In the genomic region with DNA sequence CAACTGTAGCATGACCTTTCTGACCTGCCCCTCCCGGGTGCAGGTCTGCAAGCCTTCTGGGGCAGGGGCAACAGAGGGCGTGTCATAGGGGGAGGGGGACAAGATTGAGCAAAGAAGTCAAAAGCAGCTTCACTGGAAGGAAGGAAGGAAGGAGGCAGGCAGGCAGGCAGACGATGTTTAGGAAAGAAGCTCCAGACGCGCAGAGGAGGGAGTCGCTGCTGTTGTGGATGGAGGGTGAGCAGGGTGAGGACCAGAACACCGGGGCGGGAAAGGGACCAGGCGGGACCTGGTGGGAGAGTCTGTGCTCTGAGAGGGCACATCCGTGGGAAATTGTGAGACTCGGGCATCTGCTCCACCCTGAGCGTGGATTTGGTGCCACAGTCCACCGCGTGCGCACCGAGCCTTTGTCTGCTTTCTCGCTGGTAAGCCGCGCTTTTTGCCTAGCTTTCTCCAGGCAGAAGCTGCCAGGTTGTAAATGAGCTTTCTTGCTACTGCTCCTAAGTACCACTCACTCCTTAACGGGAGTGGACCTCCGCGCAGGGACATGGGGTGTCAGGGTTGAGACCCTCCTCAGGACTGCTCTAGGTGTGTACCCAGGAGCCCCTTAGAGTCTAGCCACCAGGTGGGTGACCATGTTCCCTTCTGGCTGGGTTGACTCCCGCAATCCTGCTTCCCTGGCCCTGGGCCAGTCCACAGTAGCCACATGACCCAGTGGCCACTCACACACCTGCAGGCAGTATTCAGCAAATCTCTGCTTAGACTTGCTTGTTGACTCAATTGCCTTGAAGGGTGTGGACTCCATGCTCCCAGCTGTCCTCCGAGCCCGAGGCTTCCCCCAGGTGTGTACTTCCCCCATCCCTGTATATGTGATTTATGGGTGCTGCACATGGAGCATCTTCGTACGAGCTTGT, we compare ENCODE assay signal across 8 mouse cellular contexts.
DNase-seq lines count a peak whose midpoint lies in the region; ATAC-seq and TF ChIP-seq lines count a peak whose summit lies in the region.

No protein-coding gene starts in this region.

- DNase-seq in lung, postnatal 0 days (ENCODE audit: low spot score), result no peak
- DNase-seq in lung, postnatal 14 days, result no peak
- no peak for DNase-seq in limb, embryonic 14.5 days (ENCODE audit: low spot score)
- no peak for DNase-seq in frontal cortex, postnatal 10 days (ENCODE audit: low spot score in 2 of 2)
- DNase-seq in thymus, postnatal 14 days, result no peak
- DNase-seq in kidney, postnatal 36 days, result no peak

- WGBS in lung, postnatal 0 days, result 13% methylated on average over 26 of the region's 27 CpGs
- WGBS in limb, embryonic 14.5 days, result 14% methylated on average over 25 of the region's 27 CpGs
- 10% methylated on average over 27 of the region's 27 CpGs for WGBS in stomach, embryonic 14.5 days

- no peaks in the 10 kb centered on the region for H3K36me3 ChIP-seq in lung, postnatal 0 days (ENCODE audit: insufficient read depth, low read length)
- H3K36me3 ChIP-seq in limb, embryonic 14.5 days (ENCODE audit: control insufficient read depth, insufficient read depth, low read length), result no peaks in the 10 kb centered on the region
- H3K36me3 ChIP-seq in stomach, embryonic 14.5 days (ENCODE audit: control insufficient read depth, insufficient read depth, low read length), result no peaks in the 10 kb centered on the region

- no peak for TF ChIP-seq POLR2A in embryonic fibroblast, embryonic 13.5 days (IDR thresholded peaks at IDR 0.05; ENCODE audit: low read depth, low read length)
- TF ChIP-seq POLR2A in limb, embryonic 14.5 days (IDR thresholded peaks at IDR 0.05; ENCODE audit: borderline replicate concordance, extremely low read depth, insufficient read depth, insufficient read length), result no peak

- no peak overlapping the region for H3K27ac ChIP-seq in lung, postnatal 0 days (ENCODE audit: low read length)
- H3K27ac ChIP-seq in embryonic fibroblast, embryonic 13.5 days (ENCODE audit: insufficient read depth, low read length), result no peak overlapping the region
- no peak overlapping the region for H3K27ac ChIP-seq in limb, embryonic 14.5 days (replicated peaks; ENCODE audit: low read depth, low read length)
- H3K27ac ChIP-seq in stomach, embryonic 14.5 days (ENCODE audit: low read length), result no peak overlapping the region

- H3K4me2 ChIP-seq in lung, postnatal 0 days (replicated peaks; ENCODE audit: low read depth, low read length), result peak overlapping the region; percentile 97; the same call in 1 of the 2 replicates
- H3K4me2 ChIP-seq in limb, embryonic 14.5 days (replicated peaks; ENCODE audit: low read depth, low read length, severe bottlenecking), result peak overlapping the region; percentile 95
- peak overlapping the region; percentile 90 for H3K4me2 ChIP-seq in stomach, embryonic 14.5 days (replicated peaks; ENCODE audit: low read depth, low read length)

- no peak for ATAC-seq in lung, postnatal 0 days
- ATAC-seq in limb, embryonic 14.5 days (ENCODE audit: low FRiP score, low read depth), result no peak
- ATAC-seq in stomach, embryonic 14.5 days (ENCODE audit: insufficient number of reproducible peaks, insufficient read depth, low FRiP score, low read depth), result no peak

- peaks cover 62% of the 10 kb centered on the region for H3K27me3 ChIP-seq in lung, postnatal 0 days (replicated peaks; ENCODE audit: insufficient read depth, low read length)
- H3K27me3 ChIP-seq in limb, embryonic 14.5 days (ENCODE audit: control insufficient read depth, insufficient read depth, low read length), result peaks cover 51% of the 10 kb centered on the region
- H3K27me3 ChIP-seq in stomach, embryonic 14.5 days (ENCODE audit: control insufficient read depth, insufficient read depth, low read length), result peaks cover 23% of the 10 kb centered on the region

- H3K9me3 ChIP-seq in lung, postnatal 0 days (ENCODE audit: low read length), result no peaks in the 10 kb centered on the region
- no peaks in the 10 kb centered on the region for H3K9me3 ChIP-seq in limb, embryonic 14.5 days (ENCODE audit: control insufficient read depth, low read length)
- no peaks in the 10 kb centered on the region for H3K9me3 ChIP-seq in stomach, embryonic 14.5 days (ENCODE audit: control insufficient read depth, low read depth, low read length)

- peak overlapping the region; percentile 65; the same call in 1 of the 2 replicates for H3K4me3 ChIP-seq in lung, postnatal 0 days (ENCODE audit: low read depth, low read length)
- peak overlapping the region; percentile 49 for H3K4me3 ChIP-seq in embryonic fibroblast, embryonic 13.5 days (ENCODE audit: insufficient read depth, low read length)
- peak overlapping the region; percentile 68 for H3K4me3 ChIP-seq in limb, embryonic 14.5 days (replicated peaks; ENCODE audit: low read length)
- peak overlapping the region; percentile 66 for H3K4me3 ChIP-seq in stomach, embryonic 14.5 days (ENCODE audit: low read depth, low read length)

- TF ChIP-seq CTCF in lung, postnatal 0 days (IDR thresholded peaks at IDR 0.05), result no peak
- no peak for TF ChIP-seq CTCF in embryonic fibroblast, embryonic 13.5 days (IDR thresholded peaks at IDR 0.05; ENCODE audit: borderline replicate concordance, insufficient read depth, low read length)

- no peaks in the 10 kb centered on the region for H3K4me1 ChIP-seq in lung, postnatal 0 days (ENCODE audit: insufficient read depth, low read depth, low read length)
- peaks cover 3% of the 10 kb centered on the region; the same call in 1 of the 2 replicates for H3K4me1 ChIP-seq in embryonic fibroblast, embryonic 13.5 days (ENCODE audit: control insufficient read depth, insufficient read depth, low read length)
- peaks cover 14% of the 10 kb centered on the region for H3K4me1 ChIP-seq in limb, embryonic 14.5 days (ENCODE audit: control insufficient read depth, insufficient read depth, low read length)
- H3K4me1 ChIP-seq in stomach, embryonic 14.5 days (ENCODE audit: control insufficient read depth, insufficient read depth, low read length), result peaks cover 7% of the 10 kb centered on the region; the same call in 1 of the 2 replicates

- no peak for TF ChIP-seq EP300 in lung, postnatal 0 days (IDR thresholded peaks at IDR 0.05)

- no peak overlapping the region for H3K9ac ChIP-seq in lung, postnatal 0 days (replicated peaks; ENCODE audit: low read depth)
- peak overlapping the region; percentile 71; the same call in 1 of the 2 replicates for H3K9ac ChIP-seq in limb, embryonic 14.5 days (ENCODE audit: low read depth, low read length, severe bottlenecking)
- no peak overlapping the region for H3K9ac ChIP-seq in stomach, embryonic 14.5 days (replicated peaks; ENCODE audit: low read depth, low read length)
